Mouse (Mus musculus): Measurements from ENCODE around the gene Tmem81. TPM values are rescaled to one million over a fixed set of nuclear protein-coding genes. Genes with fewer than 3 reads are reported as not detected.
A peak's percentile ranks its signal among the peaks of the same experiment; 100 is the strongest.

Tmem81 gene
- total RNA-seq, 2 experiments from 2014 or later = 2.2 to 2.9 TPM

GRCm38 (mm10) chr1:132557901-132558631 is 52.0 kb downstream of the Tmem81 start:
- peak; percentile 94 for DNase-seq
- intact Hi-C loops (cut with DNase I) = no loop called here

Other genes with a start within 250 kb of the Tmem81 start
- 10 to 100 TPM in 1 of 2 experiments, 1 to 10 TPM in 1; 9.1 to 10.7 TPM for gene Klhdc8a, start 207.6 kb upstream of the Tmem81 start, total RNA-seq (2021)
- 1 to 10 TPM; 2.6 to 3.2 TPM for gene Nuak2, start 190.1 kb upstream of the Tmem81 start, total RNA-seq (2021)
- 100 to 1,000 TPM; 128 to 133 TPM for gene Tmcc2, start 114.9 kb upstream of the Tmem81 start, total RNA-seq (2021)
- 10 to 100 TPM; 22.0 to 23.9 TPM for gene Dstyk, start 88.7 kb upstream of the Tmem81 start, total RNA-seq (2021)
- 10 to 100 TPM; 37.9 to 39.0 TPM for gene Rbbp5, start 28.9 kb upstream of the Tmem81 start, total RNA-seq (2021)
- gene Cntn2, start 37.0 kb downstream of the Tmem81 start, total RNA-seq (2021) = 100 to 1,000 TPM; 113 to 118 TPM
- 100 to 1,000 TPM; 126 to 128 TPM for gene Nfasc, start 235.6 kb downstream of the Tmem81 start, total RNA-seq (2021)